Mouse (Mus musculus) MEL (cell line): ENCODE measurements around the gene Nme3. TPM values are rescaled to one million over a fixed set of nuclear protein-coding genes. Genes with fewer than 3 reads are reported as not detected.
A peak's percentile ranks its signal among the peaks of the same experiment; 100 is the strongest.

Experiments used
- DNase-seq: peaks from one replicate; pipeline ENCODE4 v3.0.0; 2011; ENCODE audit warnings: low read depth, low spot score
- H3K27ac ChIP-seq: 2 replicates; pipeline ENCODE4 v1.5.1; 2012; ENCODE audit warnings: low read depth, mild to moderate bottlenecking, control low read depth, low read length, moderate library complexity; ENCODE audit not compliant: control insufficient read depth
- H3K27me3 ChIP-seq, 2 experiments: fragments of 150-350 bp in 1 of 2; sonication (generic) in 1 of 2; 2 replicates each; pipeline ENCODE4 v1.6.1; 2012; ENCODE audit warnings: low read length in 2 of 2, mild to moderate bottlenecking in 2 of 2, improper control_type of control experiment in 1 of 2, moderate library complexity in 1 of 2; ENCODE audit not compliant: insufficient read depth in 2 of 2, control insufficient read depth in 1 of 2
- H3K36me3 ChIP-seq, 2 experiments: 2 replicates each; pipeline ENCODE4 v1.6.1; 2012 to 2014; ENCODE audit warnings: low read length in 2 of 2, improper control_type of control experiment in 1 of 2, inconsistent platforms in 1 of 2, mild to moderate bottlenecking in 1 of 2; ENCODE audit not compliant: insufficient read depth in 2 of 2, control insufficient read depth in 1 of 2
- H3K4me1 ChIP-seq, 2 experiments: fragments of 150-350 bp in 1 of 2; sonication (generic) in 1 of 2; 2 replicates each; pipeline ENCODE4 v1.6.1; 2012; ENCODE audit warnings: low read length in 2 of 2, improper control_type of control experiment in 1 of 2, mild to moderate bottlenecking in 1 of 2; ENCODE audit not compliant: insufficient read depth in 2 of 2, control insufficient read depth in 1 of 2
- H3K4me3 ChIP-seq, 2 experiments: fragments of 150-350 bp in 1 of 2; sonication (generic) in 1 of 2; 2 replicates each; pipeline ENCODE4 v1.5.1; 2012; ENCODE audit warnings: low read depth in 2 of 2, low read length in 2 of 2, mild to moderate bottlenecking in 2 of 2, moderate library complexity in 2 of 2, control low read depth in 1 of 2, improper control_type of control experiment in 1 of 2; ENCODE audit not compliant: control insufficient read depth in 1 of 2, insufficient read depth in 1 of 2
- H3K79me2 ChIP-seq: 2 replicates; pipeline ENCODE4 v1.6.1; 2012; ENCODE audit warnings: mild to moderate bottlenecking, low read length, moderate library complexity; ENCODE audit not compliant: control insufficient read depth, poor library complexity, insufficient read depth
- H3K9ac ChIP-seq: 2 replicates; pipeline ENCODE4 v1.6.1; 2012; ENCODE audit warnings: low read depth, mild to moderate bottlenecking, control low read depth, low read length, moderate library complexity; ENCODE audit not compliant: control insufficient read depth, poor library complexity, severe bottlenecking
- H3K9me3 ChIP-seq: fragments of 150-350 bp; sonication (generic); replicated peaks from 2 replicates; pipeline ENCODE4 v1.6.1; 2012; ENCODE audit warnings: mild to moderate bottlenecking, low read length, improper control_type of control experiment, moderate library complexity; ENCODE audit not compliant: insufficient read depth
- BHLHE40 ChIP-seq: IDR thresholded peaks from 2 replicates; pipeline ENCODE4 v1.6.1; 2012; ENCODE audit warnings: low read depth, mild to moderate bottlenecking, inconsistent platforms, low read length, improper control_type of control experiment, borderline replicate concordance
- ELF1 ChIP-seq: IDR thresholded peaks from 2 replicates; pipeline ENCODE4 v1.6.1; 2014; ENCODE audit warnings: low read depth, mild to moderate bottlenecking, inconsistent platforms, low read length, improper control_type of control experiment, moderate library complexity
- MAFK ChIP-seq: IDR thresholded peaks from 2 replicates; pipeline ENCODE4 v1.6.1; 2011; ENCODE audit warnings: low read depth, mild to moderate bottlenecking, low read length, improper control_type of control experiment, borderline replicate concordance
- MAX ChIP-seq: IDR thresholded peaks from 2 replicates; pipeline ENCODE4 v1.6.1; 2011; ENCODE audit warnings: low read length, improper control_type of control experiment
- MEF2A ChIP-seq: IDR thresholded peaks from 2 replicates; pipeline ENCODE4 v1.6.1; 2014; ENCODE audit warnings: low read depth, mild to moderate bottlenecking, inconsistent platforms, low read length, improper control_type of control experiment; ENCODE audit not compliant: poor library complexity, insufficient replicate concordance, severe bottlenecking; ENCODE audit errors: extremely low read depth
- MXI1 ChIP-seq: IDR thresholded peaks from 2 replicates; pipeline ENCODE4 v1.6.1; 2011; ENCODE audit warnings: mild to moderate bottlenecking, low read depth, low read length, improper control_type of control experiment
- NRF1 ChIP-seq: IDR thresholded peaks from 2 replicates; pipeline ENCODE4 v1.6.1; 2014; ENCODE audit warnings: low read depth, mild to moderate bottlenecking, inconsistent platforms, low read length, improper control_type of control experiment, moderate library complexity; ENCODE audit not compliant: poor library complexity, insufficient read depth, severe bottlenecking
- POLR2A ChIP-seq, 2 experiments: IDR thresholded peaks; 2 replicates each; pipeline ENCODE4 v1.6.1; 2011 to 2012; ENCODE audit warnings: low read length in 2 of 2, mild to moderate bottlenecking in 2 of 2, control low read depth in 1 of 2, improper control_type of control experiment in 1 of 2, low read depth in 1 of 2, moderate library complexity in 1 of 2; ENCODE audit not compliant: control insufficient read depth in 1 of 2, insufficient read depth in 1 of 2, poor library complexity in 1 of 2
- RAD21 ChIP-seq: IDR thresholded peaks from 2 replicates; pipeline ENCODE4 v1.6.1; 2011; ENCODE audit warnings: mild to moderate bottlenecking, low read depth, low read length, improper control_type of control experiment
- TAL1 ChIP-seq: IDR thresholded peaks from 2 replicates; pipeline ENCODE4 v1.6.1; 2012; ENCODE audit warnings: mild to moderate bottlenecking, inconsistent platforms, low read length, moderate library complexity, mixed read lengths
- TBP ChIP-seq: IDR thresholded peaks from 2 replicates; pipeline ENCODE4 v1.8.0; 2011; ENCODE audit warnings: low read depth, low read length, improper control_type of control experiment
- USF2 ChIP-seq, 2 experiments: IDR thresholded peaks; 2 replicates each; pipeline ENCODE4 v1.6.1; 2011 to 2012; ENCODE audit warnings: improper control_type of control experiment in 2 of 2, low read length in 2 of 2, borderline replicate concordance in 1 of 2, inconsistent platforms in 1 of 2, low read depth in 1 of 2, mild to moderate bottlenecking in 1 of 2; ENCODE audit not compliant: insufficient read depth in 1 of 2
- ZMIZ1 ChIP-seq: IDR thresholded peaks from 2 replicates; pipeline ENCODE4 v1.6.1; 2012; ENCODE audit warnings: low read depth, mild to moderate bottlenecking, inconsistent platforms, low read length, improper control_type of control experiment, moderate library complexity
- polyA plus RNA-seq, 2 experiments: library from polyadenylated mRNA; stranded (reverse) in 1 of 2; unstranded in 1 of 2; fragments of >175 nt in 1 of 2; fragments of >200 nt in 1 of 2; gene quantifications; 2 replicates each; pipeline versions ENCODE4 v1.2.1 to v1.2.4; 2012; ENCODE audit warnings: low replicate concordance in 2 of 2, low read depth in 1 of 2; ENCODE audit not compliant: insufficient read length in 2 of 2, insufficient read depth in 1 of 2, missing spikeins in 1 of 2
- total RNA-seq: library from RNA; depleted of rRNA; stranded (reverse); fragments of 300-350 nt; gene quantifications from 2 replicates; pipeline ENCODE4 v1.2.3, GENCODE M21; 2012

Gene Nme3
- total and polyA plus RNA-seq, 3 experiments = 22.1 to 24.4 TPM; not detected in 1

GRCm38 (mm10) chr17:24891321-24891720 is 5.0 kb upstream of the Nme3 start:
- Histone ChIP-seq H3K27me3 (no peaks in the 10 kb centered on the region), H3K9ac (no peak overlapping the region)
- no peak for DNase-seq
- TF ChIP-seq USF2 (IDR thresholded peaks at IDR 0.05; ENCODE audit: borderline replicate concordance in 1 of 2, insufficient read depth in 1 of 2, low read depth in 1 of 2, low read length in 2 of 2) (no peak), TBP (no peak), ELF1 (no peak), BHLHE40 (no peak), MXI1 (no peak), TAL1 (no peak), ZMIZ1 (no peak), POLR2A (IDR thresholded peaks at IDR 0.05; ENCODE audit: control insufficient read depth in 1 of 2, insufficient read depth in 1 of 2, low read depth in 1 of 2, low read length in 2 of 2, poor library complexity in 1 of 2) (0 out of 4 replicates have a peak, but pooled peaks of 1 of the 2 experiments have one; percentile 5)
- TF ChIP-seq, all 39 proteins: peak for 1
- H3K4me1 ChIP-seq = peaks cover 0 to 11% of the 10 kb centered on the region in 2 experiments; a peak in 2 of 4 replicates
- H3K4me3 ChIP-seq = no peak overlapping the region
- no peak overlapping the region for H3K27ac ChIP-seq
- peaks cover 0 to 5% of the 10 kb centered on the region in 2 experiments; a peak in 2 of 4 replicates for H3K36me3 ChIP-seq
- no peaks in the 10 kb centered on the region for H3K9me3 ChIP-seq
- peaks cover 37% of the 10 kb centered on the region for H3K79me2 ChIP-seq

GRCm38 (mm10) chr17:24892785-24893184 is 3.5 kb upstream of the Nme3 start:
- Histone ChIP-seq H3K4me1 (peaks cover 0 to 17% of the 10 kb centered on the region in 2 experiments; a peak in 2 of 4 replicates), H3K9me3 (no peaks in the 10 kb centered on the region), H3K27ac (no peak overlapping the region), H3K9ac (no peak overlapping the region), H3K36me3 (peaks cover 0 to 7% of the 10 kb centered on the region in 2 experiments; a peak in 2 of 4 replicates), H3K27me3 (no peaks in the 10 kb centered on the region), H3K79me2 (peaks cover 36% of the 10 kb centered on the region), H3K4me3 (no peak overlapping the region)
- TF ChIP-seq MAFK (no peak), MAX (no peak), ELF1 (no peak)
- no peak for DNase-seq

DNA sequence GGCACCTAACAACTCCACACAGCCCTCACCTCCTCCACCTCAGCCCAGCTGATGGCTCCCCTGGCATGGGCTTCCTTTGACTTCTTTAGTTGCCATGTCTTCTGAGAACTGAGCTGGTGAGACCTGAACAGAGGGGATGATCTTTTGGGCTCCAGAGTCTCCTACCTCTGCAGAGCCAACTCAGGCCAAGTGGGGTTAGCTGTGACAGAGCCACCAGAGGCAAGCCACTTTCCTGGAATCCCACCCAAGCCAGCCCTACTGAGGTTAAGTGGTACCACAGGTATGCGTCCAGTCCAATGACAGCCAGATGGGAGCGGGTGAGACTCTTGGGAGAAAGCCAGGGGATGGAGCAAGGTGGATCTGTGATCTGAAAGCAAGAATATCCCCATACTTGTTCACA is 3.0 kb upstream of the Nme3 start:
- Histone ChIP-seq H3K9me3 (no peaks in the 10 kb centered on the region), H3K36me3 (peaks cover 0 to 7% of the 10 kb centered on the region in 2 experiments; a peak in 2 of 4 replicates), H3K9ac (no peak overlapping the region), H3K27me3 (no peaks in the 10 kb centered on the region), H3K4me3 (no peak overlapping the region), H3K27ac (no peak overlapping the region), H3K79me2 (peaks cover 34% of the 10 kb centered on the region), H3K4me1 (peaks cover 0 to 16% of the 10 kb centered on the region in 2 experiments; a peak in 2 of 4 replicates)
- TF ChIP-seq NRF1 = no peak
- no peak for TF ChIP-seq MEF2A
- TF ChIP-seq RAD21 = no peak
- no peak for TF ChIP-seq ZMIZ1
- TF ChIP-seq USF2 (IDR thresholded peaks at IDR 0.05; ENCODE audit: borderline replicate concordance in 1 of 2, insufficient read depth in 1 of 2, low read depth in 1 of 2, low read length in 2 of 2) = no peak
- no peak for TF ChIP-seq MXI1
- no peak for DNase-seq
